Mouse (Mus musculus) testis, adult 2 months (tissue): Measurements from ENCODE around the gene Rptor.

Source experiments
- CTCF ChIP-seq: fragments of 200-500 bp; IDR thresholded peaks from 2 replicates; pipeline ENCODE4 v1.5.1; 2012; ENCODE audit warnings: low read depth, mild to moderate bottlenecking, inconsistent platforms, low read length, moderate library complexity; ENCODE audit not compliant: control insufficient read depth, insufficient read depth, insufficient replicate concordance
- POLR2A ChIP-seq: fragments of 200-500 bp; IDR thresholded peaks from 2 replicates; pipeline ENCODE4 v1.6.1; 2012; ENCODE audit warnings: low read depth, mild to moderate bottlenecking, inconsistent platforms, low read length, moderate library complexity; ENCODE audit not compliant: control insufficient read depth

DNA sequence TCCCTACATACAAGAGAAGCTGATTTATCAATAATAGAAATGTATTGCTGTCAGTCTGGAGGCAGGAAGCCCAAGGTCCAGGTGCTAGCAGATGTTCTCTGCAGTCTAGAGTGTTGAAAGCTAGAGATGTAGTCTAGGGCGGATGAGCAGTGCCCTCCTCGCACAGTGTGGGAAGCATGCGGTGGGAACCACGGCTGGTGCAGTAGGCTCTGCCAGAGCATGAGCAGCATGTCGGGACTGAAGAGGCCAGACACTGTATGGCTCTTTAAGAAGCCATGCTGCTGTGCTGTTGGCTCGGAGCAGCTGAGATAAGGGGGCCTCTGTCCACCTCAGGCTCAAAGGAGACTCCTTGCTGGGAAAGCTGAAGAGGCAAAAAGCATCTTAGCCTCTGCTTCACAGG, 164.8 kb downstream of the Rptor start:
- no peak for TF ChIP-seq POLR2A
- no peak for TF ChIP-seq CTCF
